ENCODE assay signal across 8 mouse cellular contexts in the genomic region with DNA sequence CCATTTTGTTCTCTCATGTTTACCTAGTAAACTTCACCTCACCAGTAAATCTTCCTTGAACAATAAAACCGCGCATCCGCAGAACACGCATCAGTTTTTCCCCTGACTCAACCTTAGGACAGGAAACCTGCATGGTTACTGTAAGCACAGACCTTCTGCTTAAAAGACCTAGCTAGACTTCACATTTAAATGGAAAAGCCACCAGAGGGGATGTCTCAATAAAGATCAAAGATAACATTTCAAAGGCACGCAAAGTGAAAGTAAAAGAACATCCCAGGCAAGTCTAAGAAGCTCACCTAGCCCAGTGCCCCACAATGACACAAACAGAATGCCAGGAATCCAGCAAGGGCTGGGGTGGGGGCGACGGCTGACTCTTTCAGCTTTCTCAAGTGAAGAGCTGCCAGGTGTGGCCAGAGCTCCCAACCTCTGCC. TPM values are rescaled to one million over a fixed set of nuclear protein-coding genes. Genes with fewer than 3 reads are reported as not detected.
DNase-seq lines count a peak whose midpoint lies in the region; ATAC-seq lines count a peak whose summit lies in the region.

No protein-coding gene starts in this region.

- H3K9ac ChIP-seq in intestine, embryonic 15.5 days: peak overlapping the region; percentile 57

- peak; percentile 31 for DNase-seq in kidney, adult 9 months
- DNase-seq in kidney, adult 18-20 months: no peak
- peak; percentile 35 for DNase-seq in embryo, embryonic 11 days
- DNase-seq in cerebellum, adult 11 months: no peak
- DNase-seq in left cerebral cortex, adult 11 months (ENCODE audit: low spot score): no peak
- DNase-seq in adrenal gland, adult 8-10 months: no peak

- peak overlapping the region; percentile 43 for H3K4me3 ChIP-seq in intestine, embryonic 15.5 days (replicated peaks)

- no peaks in the 10 kb centered on the region for H3K36me3 ChIP-seq in intestine, embryonic 15.5 days

- H3K27me3 ChIP-seq in intestine, embryonic 15.5 days (replicated peaks): no peaks in the 10 kb centered on the region

- peaks cover 19% of the 10 kb centered on the region for H3K4me1 ChIP-seq in intestine, embryonic 15.5 days (replicated peaks)

- peak overlapping the region; percentile 83; the same call in 1 of the 2 replicates for H3K27ac ChIP-seq in intestine, embryonic 15.5 days

- no peaks in the 10 kb centered on the region for H3K9me3 ChIP-seq in intestine, embryonic 15.5 days

- ATAC-seq in intestine, embryonic 15.5 days: no peak
- peak; percentile 33 for ATAC-seq in megakaryocyte progenitor cell, adult 5-6 weeks (replicated peaks; ENCODE audit: poor library complexity)

- WGBS in intestine, embryonic 15.5 days: 26% methylated on average over 7 of the region's 7 CpGs

- peak overlapping the region; percentile 82 for H3K4me2 ChIP-seq in intestine, embryonic 15.5 days (replicated peaks)

RNA-seq across cellular contexts. Expression of a gene that starts 58.4 kb away (rescaled TPM):
- polyA plus RNA-seq in intestine, embryonic 15.5 days (2015; fragmentation: Nextera tagmentation; extraction: Ambion mirVana): 0.16 TPM in 1 of 2 replicates, not detected in the other
- total RNA-seq in megakaryocyte progenitor cell, adult 5-6 weeks (2015): not detected in 2 replicates
- not detected in 2 replicates for total RNA-seq in megakaryocyte progenitor cell, adult 5-6 weeks (2017)
- under 1 TPM in 2 of 4 experiments, not detected in 2; 0.15 to 0.16 TPM for total RNA-seq in adrenal gland, adult 8-10 months (2022)

Comparison
In these comparisons a context has a peak if more than half of its experiments do, and no peak if none do; other contexts are left out.
1. DNase-seq: peak in kidney, adult 9 months (single experiment) and embryo, embryonic 11 days (single experiment); none in kidney, adult 18-20 months (single experiment), cerebellum, adult 11 months (single experiment), left cerebral cortex, adult 11 months (single experiment) and adrenal gland, adult 8-10 months (single experiment).